Mouse (Mus musculus) small intestine, adult 2 months (tissue): ENCODE results near the gene Actr3. TPM values are rescaled to one million over a fixed set of nuclear protein-coding genes. Genes with fewer than 3 reads are reported as not detected.
A peak's percentile ranks its signal among the peaks of the same experiment; 100 is the strongest.

Experiments used
- H3K27ac ChIP-seq: fragments of 200-500 bp; 2 replicates; pipeline ENCODE4 v1.5.1; 2012; ENCODE audit warnings: low read depth, low read length, control low read depth, inconsistent platforms; ENCODE audit not compliant: insufficient read depth
- H3K27me3 ChIP-seq: fragments of 200-500 bp; 2 replicates; pipeline ENCODE4 v1.6.1; 2012; ENCODE audit warnings: mild to moderate bottlenecking, moderate library complexity, low read length, inconsistent platforms; ENCODE audit not compliant: control insufficient read depth, insufficient read depth
- H3K36me3 ChIP-seq: fragments of 200-500 bp; 2 replicates; pipeline ENCODE4 v1.6.1; 2012; ENCODE audit warnings: mild to moderate bottlenecking, low read length, control low read depth, inconsistent platforms; ENCODE audit not compliant: control insufficient read depth, insufficient read depth
- H3K4me1 ChIP-seq: fragments of 200-500 bp; 2 replicates; pipeline ENCODE4 v1.6.1; 2012; ENCODE audit warnings: low read length, inconsistent platforms, mixed read lengths; ENCODE audit not compliant: control insufficient read depth, insufficient read depth, insufficient read length
- H3K4me3 ChIP-seq: fragments of 200-500 bp; 2 replicates; pipeline ENCODE4 v1.5.1; 2012; ENCODE audit warnings: low read depth, mild to moderate bottlenecking, control low read depth, inconsistent platforms, low read length, moderate library complexity
- CTCF ChIP-seq: fragments of 200-500 bp; IDR thresholded peaks from 2 replicates; pipeline ENCODE4 v1.5.1; 2012; ENCODE audit warnings: low read depth, mild to moderate bottlenecking, control low read depth, inconsistent platforms, low read length, moderate library complexity, mixed read lengths; ENCODE audit not compliant: insufficient replicate concordance, insufficient read length; ENCODE audit errors: extremely low read depth
- POLR2A ChIP-seq: fragments of 200-500 bp; IDR thresholded peaks from 2 replicates; pipeline ENCODE4 v1.6.1; 2012; ENCODE audit warnings: low read depth, mild to moderate bottlenecking, control low read depth, inconsistent platforms, low read length, moderate library complexity
- WGBS: fragments of 180-500 bp; shearing (Covaris S2); methylation state at CpG from one replicate; pipeline ENCODE4 v1.1.7; 2018; 5-methylcytosine and 5-hydroxymethylcytosine counted together
- polyA plus RNA-seq: library from polyadenylated mRNA; depleted of rRNA; stranded (reverse); fragments of >200 nt; gene quantifications from 2 replicates; pipeline ENCODE4 v1.2.3, GENCODE M21; 2012

Gene Actr3
- polyA plus RNA-seq, 1 experiment: 90.9 TPM

DNA sequence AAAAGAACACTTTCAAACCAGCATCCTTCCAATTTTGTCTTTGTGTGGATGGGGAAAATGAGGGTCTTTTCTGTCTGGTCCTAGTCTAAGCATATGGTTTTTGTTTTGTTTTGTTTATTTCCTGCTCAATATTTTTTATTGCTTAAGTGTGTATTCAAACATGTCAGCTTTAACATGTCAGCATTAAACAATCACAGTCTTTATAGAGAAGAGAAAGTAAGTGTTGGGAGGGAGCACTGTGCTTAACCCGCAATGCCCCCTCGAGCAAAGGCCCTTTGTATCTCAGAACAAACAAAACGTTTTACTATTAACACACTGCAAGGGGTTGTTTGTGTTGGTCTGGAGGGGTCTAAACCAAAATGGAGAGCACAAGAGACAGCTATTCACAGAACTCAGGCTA is 47.2 kb downstream of the Actr3 start:
- H3K27me3 ChIP-seq: no peaks in the 10 kb centered on the region
- no peaks in the 10 kb centered on the region for H3K4me1 ChIP-seq
- no peak overlapping the region for H3K4me3 ChIP-seq
- peaks cover 12% of the 10 kb centered on the region for H3K36me3 ChIP-seq
- TF ChIP-seq CTCF (no peak), POLR2A (no peak)
- 29% methylated on average over 3 of the region's 3 CpGs for WGBS
- no peak overlapping the region for H3K27ac ChIP-seq

DNA sequence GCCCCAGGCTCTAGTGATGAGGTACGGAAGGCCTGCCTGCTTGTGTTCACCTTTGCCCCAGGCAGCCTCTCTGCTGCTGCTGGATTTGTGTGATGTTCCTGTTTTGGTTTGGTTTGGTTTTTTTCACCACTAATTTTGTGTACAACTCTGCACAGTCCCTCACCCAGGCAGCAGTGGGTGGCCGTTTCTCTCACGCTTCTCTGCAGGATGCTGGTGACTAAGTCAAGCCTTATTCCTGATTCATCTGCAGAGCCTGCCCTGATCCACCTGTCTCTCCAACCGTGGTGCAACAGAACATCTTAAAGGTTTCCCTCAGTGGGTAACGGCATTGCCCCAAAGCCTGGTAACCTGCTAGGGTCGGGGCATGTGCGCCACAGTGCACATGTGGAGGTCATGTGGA is 49.3 kb downstream of the Actr3 start:
- H3K27ac ChIP-seq: no peak overlapping the region
- TF ChIP-seq CTCF: no peak
- 67% methylated on average over 7 of the region's 7 CpGs for WGBS

DNA sequence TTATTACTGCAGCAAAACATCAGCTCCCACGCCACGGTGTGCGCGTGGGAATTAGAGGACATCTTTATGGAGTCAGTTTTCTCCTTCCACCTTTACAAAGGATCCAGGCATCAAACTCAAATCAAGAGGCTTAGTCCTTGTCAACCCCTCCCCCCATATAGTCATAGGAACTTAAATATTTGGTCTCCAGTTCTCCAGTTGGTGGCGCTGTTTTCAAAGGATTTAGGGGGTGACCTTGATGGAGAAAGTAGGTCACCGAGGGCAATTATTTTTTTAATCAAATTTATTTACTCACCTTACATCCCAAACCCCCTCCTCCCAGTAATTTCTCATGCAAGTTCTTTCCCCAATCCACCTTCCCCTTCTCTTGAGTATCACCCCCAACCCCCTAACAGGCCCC is 52.9 kb downstream of the Actr3 start:
- Histone ChIP-seq H3K27me3 (no peaks in the 10 kb centered on the region), H3K27ac (no peak overlapping the region), H3K36me3 (no peaks in the 10 kb centered on the region), H3K4me3 (no peak overlapping the region), H3K4me1 (no peaks in the 10 kb centered on the region)
- WGBS: 63% methylated on average over 6 of the region's 6 CpGs
- TF ChIP-seq POLR2A (no peak), CTCF (no peak)

More for the DNA sequence above, 49.3 kb downstream of the Actr3 start:
- Histone ChIP-seq H3K4me1 (no peaks in the 10 kb centered on the region), H3K4me3 (no peak overlapping the region), H3K27me3 (no peaks in the 10 kb centered on the region), H3K36me3 (no peaks in the 10 kb centered on the region)

DNA sequence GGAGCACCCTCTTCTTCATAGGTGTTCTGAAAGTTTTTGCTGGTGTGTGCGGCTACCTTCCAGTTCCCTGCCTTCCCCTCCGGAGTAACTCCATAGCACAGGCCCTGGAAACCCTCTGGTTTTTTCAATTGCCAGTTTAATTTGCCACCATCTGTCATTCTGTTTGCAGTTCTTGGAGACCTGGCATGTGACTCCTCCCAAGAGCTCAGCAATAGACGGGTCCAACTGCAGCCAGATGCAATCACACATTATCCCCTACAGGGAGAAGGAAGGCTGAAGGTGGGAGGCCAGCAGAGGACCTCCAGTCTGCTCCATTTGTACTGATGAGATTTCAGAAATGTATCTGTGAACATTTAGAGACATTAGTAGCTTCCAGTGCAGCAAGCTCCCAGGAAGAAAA is 56.6 kb downstream of the Actr3 start:
- Histone ChIP-seq H3K27ac (no peak overlapping the region), H3K27me3 (no peaks in the 10 kb centered on the region), H3K36me3 (no peaks in the 10 kb centered on the region), H3K4me1 (no peaks in the 10 kb centered on the region), H3K4me3 (no peak overlapping the region)
- 63% methylated on average over 3 of the region's 3 CpGs for WGBS
- TF ChIP-seq POLR2A (no peak), CTCF (no peak)

DNA sequence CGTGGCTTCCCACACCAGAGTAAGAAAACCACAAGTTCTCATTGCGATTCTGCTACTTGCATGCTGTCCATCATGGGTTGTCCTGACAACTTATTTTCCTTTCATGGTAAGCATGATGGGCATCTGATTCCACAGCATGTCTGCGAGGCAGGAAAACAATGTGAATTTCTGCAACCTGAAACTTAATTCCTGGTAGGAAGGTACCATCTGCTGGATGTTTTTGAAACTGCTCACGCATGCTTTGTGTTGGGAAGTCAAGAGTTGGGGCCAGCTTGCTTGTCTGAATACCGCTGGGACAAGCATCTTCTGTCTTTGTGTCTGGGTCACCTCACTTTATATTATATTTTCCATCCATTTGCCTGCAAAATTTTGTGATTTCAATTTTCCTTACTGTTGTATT is 62.7 kb downstream of the Actr3 start:
- Histone ChIP-seq H3K27me3 (no peaks in the 10 kb centered on the region), H3K4me3 (no peak overlapping the region), H3K36me3 (no peaks in the 10 kb centered on the region), H3K27ac (no peak overlapping the region), H3K4me1 (no peaks in the 10 kb centered on the region)
- TF ChIP-seq POLR2A (no peak), CTCF (no peak)
- WGBS: 76% methylated on average over 5 of the region's 5 CpGs

DNA sequence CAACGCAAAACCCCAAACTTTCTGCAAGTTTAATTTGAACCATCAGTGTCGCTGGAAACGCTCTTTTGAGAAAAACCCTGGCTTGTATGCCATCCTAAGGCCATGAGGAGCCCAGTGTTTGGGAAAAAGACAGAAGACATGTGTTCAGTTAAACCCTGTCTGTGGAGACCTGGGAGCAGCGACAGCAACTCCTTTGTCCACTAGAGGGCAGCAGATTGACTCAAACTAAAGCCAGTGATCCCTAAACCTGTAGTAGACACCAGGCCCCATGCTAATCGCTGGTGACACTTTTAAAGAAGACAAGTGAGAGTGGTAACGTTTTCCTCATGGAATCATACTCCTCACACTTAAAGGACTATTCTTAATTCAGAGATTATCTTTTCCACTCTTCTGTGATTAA is 64.7 kb downstream of the Actr3 start:
- Histone ChIP-seq H3K4me3 (no peak overlapping the region), H3K36me3 (no peaks in the 10 kb centered on the region)
- 28% methylated on average over 6 of the region's 6 CpGs for WGBS

DNA sequence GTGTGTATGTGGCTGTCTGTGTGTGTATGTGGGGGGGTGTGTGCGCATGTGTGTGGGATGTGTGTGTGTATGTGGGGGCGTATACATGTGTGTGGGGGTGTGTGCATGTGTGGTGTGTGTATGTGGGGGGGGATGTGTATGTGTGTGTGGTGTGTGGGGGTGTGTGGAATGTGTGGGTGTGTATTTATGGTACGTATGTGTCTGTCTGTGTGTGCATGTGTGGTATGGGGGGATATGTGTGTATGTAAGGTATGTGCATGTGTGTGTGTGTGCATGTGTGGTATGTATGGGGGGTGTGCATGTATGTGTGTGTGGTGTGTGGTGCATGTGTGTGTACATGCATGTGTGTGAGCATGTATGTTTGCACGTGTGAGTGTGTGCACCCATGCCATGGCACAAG is 70.0 kb downstream of the Actr3 start:
- 89% methylated on average over 4 of the region's 4 CpGs for WGBS
- Histone ChIP-seq H3K36me3 (no peaks in the 10 kb centered on the region), H3K4me3 (no peak overlapping the region), H3K27me3 (no peaks in the 10 kb centered on the region), H3K4me1 (no peaks in the 10 kb centered on the region), H3K27ac (no peak overlapping the region)
- TF ChIP-seq POLR2A (no peak), CTCF (no peak)

More for the DNA sequence above, 64.7 kb downstream of the Actr3 start:
- Histone ChIP-seq H3K4me1 (no peaks in the 10 kb centered on the region), H3K27ac (no peak overlapping the region), H3K27me3 (no peaks in the 10 kb centered on the region)
- no peak for TF ChIP-seq POLR2A
- peak; percentile 82; the same call in 1 of the 2 replicates for TF ChIP-seq CTCF
